Mouse (Mus musculus) midbrain, embryonic 16.5 days (tissue): ENCODE measurements at regions not wholly inside any gene's neighbourhood (a gene's known extent, or its start where the extent isn't known, plus 50 kb on each side); places are given as distances from the start of the nearest gene placed in this dataset.

Source experiments
- ATAC-seq: fragments of 200-750 bp; cut with Nextera tagmentation; 2 replicates; pipeline ENCODE4 v1.8.0; 2017; ENCODE audit warnings: moderate TSS enrichment
- H3K27ac ChIP-seq: fragments of 300-500 bp; sonication (generic); 2 replicates; pipeline ENCODE4 v1.5.1; 2014; ENCODE audit warnings: mild to moderate bottlenecking, low read length, mixed read lengths
- H3K27me3 ChIP-seq: fragments of 300-500 bp; sonication (generic); 2 replicates; pipeline ENCODE4 v1.6.1; 2014; ENCODE audit warnings: low read depth, low read length, mixed read lengths; ENCODE audit not compliant: control insufficient read depth, insufficient read depth
- H3K36me3 ChIP-seq: fragments of 300-500 bp; sonication (generic); 2 replicates; pipeline ENCODE4 v1.6.1; 2014; ENCODE audit warnings: mild to moderate bottlenecking, low read length, moderate library complexity, mixed read lengths; ENCODE audit not compliant: control insufficient read depth, insufficient read depth
- H3K4me1 ChIP-seq: fragments of 300-500 bp; sonication (generic); 2 replicates; pipeline ENCODE4 v1.6.1; 2014; ENCODE audit warnings: mild to moderate bottlenecking, low read length, mixed read lengths; ENCODE audit not compliant: control insufficient read depth, insufficient read depth
- H3K4me2 ChIP-seq: fragments of 300-500 bp; sonication (generic); 2 replicates; pipeline ENCODE4 v1.6.1; 2014; ENCODE audit warnings: mild to moderate bottlenecking, low read length, mixed read lengths
- H3K4me3 ChIP-seq: fragments of 300-500 bp; sonication (generic); 2 replicates; pipeline ENCODE4 v1.5.1; 2014; ENCODE audit warnings: low read depth, mild to moderate bottlenecking, low read length, moderate library complexity, mixed read lengths
- H3K9ac ChIP-seq: fragments of 300-500 bp; sonication (generic); 2 replicates; pipeline ENCODE4 v1.6.1; 2014; ENCODE audit warnings: low read depth, low read length, mixed read lengths
- H3K9me3 ChIP-seq: fragments of 300-500 bp; sonication (generic); replicated peaks from 2 replicates; pipeline ENCODE4 v1.6.1; 2014; ENCODE audit warnings: mild to moderate bottlenecking, low read length, mixed read lengths; ENCODE audit not compliant: control insufficient read depth, poor library complexity, severe bottlenecking
- WGBS: fragments of 180-500 bp; shearing (Covaris S2); extraction: QIAGEN DNeasy Blood & Tissue Kit; methylation state at CpG from one replicate; pipeline ENCODE4 v1.1.7; 2014; 5-methylcytosine and 5-hydroxymethylcytosine counted together

- H3K9ac ChIP-seq, result no peak overlapping the region
- H3K27ac ChIP-seq, result no peak overlapping the region
- 96% methylated on average over 3 of the region's 3 CpGs for WGBS
- H3K4me3 ChIP-seq, result no peak overlapping the region
- no peaks in the 10 kb centered on the region for H3K4me1 ChIP-seq
- no peaks in the 10 kb centered on the region for H3K9me3 ChIP-seq
- no peaks in the 10 kb centered on the region for H3K36me3 ChIP-seq
- no peak for ATAC-seq
- H3K27me3 ChIP-seq, result no peaks in the 10 kb centered on the region
- H3K4me2 ChIP-seq, result no peak overlapping the region
Observed at GRCm38 (mm10) chr4:80691774-80692485, 142.0 kb upstream of the Tyrp1 start.

- H3K36me3 ChIP-seq, result no peaks in the 10 kb centered on the region
- H3K4me1 ChIP-seq, result no peaks in the 10 kb centered on the region
- no peak for ATAC-seq
- no peaks in the 10 kb centered on the region for H3K9me3 ChIP-seq
- 83% methylated on average over 2 of the region's 2 CpGs for WGBS
- H3K9ac ChIP-seq, result no peak overlapping the region
- no peak overlapping the region for H3K4me3 ChIP-seq
- no peaks in the 10 kb centered on the region for H3K27me3 ChIP-seq
- H3K4me2 ChIP-seq, result no peak overlapping the region
- no peak overlapping the region for H3K27ac ChIP-seq
Observed at GRCm38 (mm10) chr4:80712698-80713097, 121.2 kb upstream of the Tyrp1 start.

DNA sequence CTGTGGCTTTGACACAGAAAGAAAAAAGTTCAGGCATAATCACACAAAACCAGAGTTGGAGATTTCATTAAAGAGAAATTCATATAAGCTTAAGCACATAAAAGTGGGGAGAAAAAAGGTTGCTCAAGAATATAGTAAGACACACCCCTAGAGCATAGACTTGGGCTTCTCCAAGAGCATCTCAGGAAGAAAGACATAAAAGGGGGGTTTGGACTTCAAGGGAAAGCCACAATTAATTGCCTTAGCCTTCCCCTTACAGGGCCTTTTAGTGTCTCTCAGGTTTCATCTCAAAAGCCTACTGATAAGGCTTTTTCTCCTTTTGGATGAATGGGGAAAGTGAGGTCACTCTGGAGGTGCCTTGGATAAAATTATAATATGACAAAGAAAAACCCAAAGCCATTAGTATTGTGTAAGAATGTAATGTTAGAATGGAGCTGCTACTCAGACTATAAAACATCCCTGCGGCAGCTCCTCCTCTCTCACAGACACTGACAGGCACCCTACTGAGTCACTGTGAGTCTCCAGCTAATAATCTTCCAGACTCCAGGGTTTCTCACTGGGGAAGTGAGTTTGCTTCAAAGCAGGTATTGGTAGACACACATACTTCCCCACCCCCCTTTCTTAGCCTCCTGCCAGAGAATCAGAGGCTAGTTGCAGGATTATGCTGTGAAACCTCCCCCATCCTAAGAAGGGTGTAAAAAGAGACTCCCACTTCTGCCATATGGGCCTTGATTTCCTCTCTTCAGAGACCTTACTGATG lies 88.8 kb upstream of the Tyrp1 start:
- ATAC-seq, result peak; percentile 70; the same call in 1 of the 2 replicates
- H3K4me1 ChIP-seq, result no peaks in the 10 kb centered on the region

GRCm38 (mm10) chr4:80752259-80752658 lies 81.7 kb upstream of the Tyrp1 start:
- no peak overlapping the region for H3K4me2 ChIP-seq
- H3K9me3 ChIP-seq, result no peaks in the 10 kb centered on the region
- ATAC-seq, result no peak
- WGBS, result 87% methylated on average over 6 of the region's 6 CpGs
- H3K27ac ChIP-seq, result no peak overlapping the region
- H3K4me3 ChIP-seq, result no peak overlapping the region
- no peaks in the 10 kb centered on the region for H3K4me1 ChIP-seq
- no peaks in the 10 kb centered on the region for H3K27me3 ChIP-seq
- H3K9ac ChIP-seq, result no peak overlapping the region
- H3K36me3 ChIP-seq, result no peaks in the 10 kb centered on the region

More for the DNA sequence above, 88.8 kb upstream of the Tyrp1 start:
- WGBS, result 11% methylated on average over 1 of the region's 1 CpGs
- Histone ChIP-seq H3K36me3 (no peaks in the 10 kb centered on the region), H3K4me3 (no peak overlapping the region), H3K9ac (no peak overlapping the region), H3K4me2 (no peak overlapping the region), H3K27ac (no peak overlapping the region), H3K27me3 (no peaks in the 10 kb centered on the region), H3K9me3 (no peaks in the 10 kb centered on the region)

GRCm38 (mm10) chr4:80756114-80756513 lies 77.8 kb upstream of the Tyrp1 start:
- H3K4me2 ChIP-seq, result no peak overlapping the region

GRCm38 (mm10) chr4:80764024-80764423 lies 69.9 kb upstream of the Tyrp1 start:
- no peak for ATAC-seq
- Histone ChIP-seq H3K27me3 (no peaks in the 10 kb centered on the region), H3K27ac (no peak overlapping the region), H3K9ac (no peak overlapping the region), H3K4me3 (no peak overlapping the region), H3K4me1 (no peaks in the 10 kb centered on the region), H3K36me3 (no peaks in the 10 kb centered on the region), H3K9me3 (no peaks in the 10 kb centered on the region), H3K4me2 (no peak overlapping the region)
- WGBS, result 84% methylated on average over 3 of the region's 3 CpGs

More at GRCm38 (mm10) chr4:80756114-80756513, 77.8 kb upstream of the Tyrp1 start:
- H3K9me3 ChIP-seq, result no peaks in the 10 kb centered on the region
- H3K36me3 ChIP-seq, result no peaks in the 10 kb centered on the region
- 81% methylated on average over 2 of the region's 2 CpGs for WGBS
- no peaks in the 10 kb centered on the region for H3K4me1 ChIP-seq
- H3K27ac ChIP-seq, result no peak overlapping the region
- H3K4me3 ChIP-seq, result no peak overlapping the region
- H3K27me3 ChIP-seq, result no peaks in the 10 kb centered on the region
- ATAC-seq, result no peak
- no peak overlapping the region for H3K9ac ChIP-seq

- Histone ChIP-seq H3K4me2 (no peak overlapping the region), H3K27me3 (no peaks in the 10 kb centered on the region), H3K9ac (no peak overlapping the region), H3K4me1 (no peaks in the 10 kb centered on the region), H3K36me3 (no peaks in the 10 kb centered on the region), H3K9me3 (no peaks in the 10 kb centered on the region), H3K27ac (no peak overlapping the region), H3K4me3 (no peak overlapping the region)
- ATAC-seq, result peak; percentile 82
- 46% methylated on average over 4 of the region's 4 CpGs for WGBS
Observed at GRCm38 (mm10) chr4:80765781-80766180, 68.1 kb upstream of the Tyrp1 start.

DNA sequence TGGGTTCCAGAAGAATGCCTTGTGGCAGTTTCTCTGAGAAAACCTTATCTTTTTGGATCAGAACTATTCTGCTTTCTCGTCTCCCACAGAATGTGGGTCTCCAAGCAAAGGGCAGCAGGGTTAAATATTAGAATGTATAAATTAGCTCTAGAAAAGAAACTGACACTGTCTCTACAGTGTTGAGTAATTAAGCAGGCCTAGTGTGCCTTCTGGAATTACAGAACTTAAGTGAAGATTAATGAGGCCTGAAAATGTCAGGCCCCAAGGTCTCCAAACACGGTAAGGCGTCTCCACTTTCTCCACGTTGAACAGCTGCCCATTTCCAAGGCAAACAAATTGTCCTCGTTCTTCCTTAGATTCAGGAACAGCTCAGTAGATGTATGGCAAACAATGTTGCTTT lies 66.5 kb upstream of the Tyrp1 start:
- Histone ChIP-seq H3K9me3 (no peaks in the 10 kb centered on the region), H3K4me1 (no peaks in the 10 kb centered on the region), H3K9ac (no peak overlapping the region), H3K36me3 (no peaks in the 10 kb centered on the region), H3K4me2 (no peak overlapping the region), H3K27ac (no peak overlapping the region), H3K27me3 (no peaks in the 10 kb centered on the region), H3K4me3 (no peak overlapping the region)
- no peak for ATAC-seq
- 75% methylated on average over 5 of the region's 5 CpGs for WGBS
